Mouse (Mus musculus) heart, adult 2 months (tissue): ENCODE data around the gene Grap2. TPM values are rescaled to one million over a fixed set of nuclear protein-coding genes. Genes with fewer than 3 reads are reported as not detected.
A peak's percentile ranks its signal among the peaks of the same experiment; 100 is the strongest.

Source experiments
- DNase-seq, 2 experiments: peaks; one replicate each; pipeline ENCODE4 v3.0.0; 2021
- H3K27ac ChIP-seq: fragments of 200-600 bp; 2 replicates; pipeline ENCODE4 v1.8.1; 2022
- H3K27me3 ChIP-seq: fragments of 200-500 bp; 2 replicates; pipeline ENCODE4 v1.6.1; 2012; ENCODE audit warnings: mild to moderate bottlenecking, low read length, inconsistent platforms, mixed read lengths; ENCODE audit not compliant: control insufficient read depth, insufficient read depth
- H3K36me3 ChIP-seq: fragments of 200-500 bp; 2 replicates; pipeline ENCODE4 v1.6.1; 2012; ENCODE audit warnings: low read length, inconsistent platforms; ENCODE audit not compliant: control insufficient read depth, insufficient read depth
- H3K4me1 ChIP-seq: fragments of 200-500 bp; 2 replicates; pipeline ENCODE4 v1.6.1; 2011; ENCODE audit warnings: low read length; ENCODE audit not compliant: control insufficient read depth, insufficient read depth
- H3K4me3 ChIP-seq: fragments of 200-600 bp; 2 replicates; pipeline ENCODE4 v1.8.1; 2022
- H3K79me2 ChIP-seq: fragments of 200-500 bp; replicated peaks from 2 replicates; pipeline ENCODE4 v1.6.1; 2012; ENCODE audit warnings: mild to moderate bottlenecking, inconsistent platforms, low read length, moderate library complexity, mixed read lengths; ENCODE audit not compliant: control insufficient read depth, insufficient read depth
- H3K9ac ChIP-seq: fragments of 200-500 bp; 2 replicates; pipeline ENCODE4 v1.6.1; 2012; ENCODE audit warnings: low read depth, mild to moderate bottlenecking, control low read depth, inconsistent platforms, low read length, mixed read lengths
- CTCF ChIP-seq: fragments of 200-600 bp; IDR thresholded peaks from 2 replicates; pipeline ENCODE4 v1.8.1; 2022; ENCODE audit warnings: antibody characterized with exemption, mild to moderate bottlenecking, moderate library complexity
- EP300 ChIP-seq: fragments of 200-500 bp; IDR thresholded peaks from 2 replicates; pipeline ENCODE4 v1.6.1; 2011; ENCODE audit warnings: low read depth, low read length, control low read depth; ENCODE audit not compliant: insufficient read depth
- POLR2A ChIP-seq: fragments of 200-500 bp; IDR thresholded peaks from 2 replicates; pipeline ENCODE4 v1.6.1; 2011; ENCODE audit warnings: mild to moderate bottlenecking, low read depth, low read length, control low read depth; ENCODE audit not compliant: insufficient read depth
- WGBS: fragments of 180-500 bp; shearing (Covaris S2); methylation state at CpG from one replicate; pipeline ENCODE4 v1.1.7; 2018; 5-methylcytosine and 5-hydroxymethylcytosine counted together
- intact Hi-C: fragments of 180-260 bp; cut with DNase I; formaldehyde crosslinking; loops from one replicate; pipeline ENCODE4 v1.15.1; 2025
- polyA plus RNA-seq: library from polyadenylated mRNA; depleted of rRNA; stranded (reverse); fragments of >200 nt; gene quantifications from 2 replicates; pipeline ENCODE4 v1.2.3, GENCODE M21; 2012
- total RNA-seq, 2 experiments: library from RNA; stranded (reverse); gene quantifications; 2 replicates each; pipeline ENCODE4 v1.2.3; 2021

Grap2 gene
- total and polyA plus RNA-seq, 3 experiments: 0.47 to 1.6 (median 1.3) TPM

DNA sequence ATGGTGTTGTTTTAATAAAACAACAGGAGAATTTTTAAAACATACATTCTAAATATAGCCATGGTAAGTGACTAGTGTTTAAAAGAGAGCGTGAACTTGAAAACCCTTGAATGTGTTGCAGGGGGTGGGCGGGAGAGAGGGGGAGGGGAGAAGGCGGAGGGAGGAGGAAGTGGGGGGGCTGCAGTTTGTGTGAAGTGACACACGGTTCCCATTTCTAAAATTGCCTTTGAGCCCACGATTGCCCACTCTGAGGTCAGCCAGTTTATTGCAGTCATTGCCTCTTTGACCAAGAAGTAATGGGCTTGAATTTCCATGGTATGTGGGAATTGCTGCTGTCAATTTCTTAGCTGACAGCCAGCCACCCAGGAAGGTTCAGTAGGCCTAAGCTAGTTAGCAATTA lies 41.5 kb downstream of the Grap2 start:
- TF ChIP-seq CTCF: no peak
- TF ChIP-seq EP300: no peak
- no peak for TF ChIP-seq POLR2A
- Histone ChIP-seq H3K27ac (no peak overlapping the region), H3K4me3 (no peak overlapping the region), H3K4me1 (no peaks in the 10 kb centered on the region), H3K9ac (no peak overlapping the region), H3K36me3 (no peaks in the 10 kb centered on the region), H3K27me3 (no peaks in the 10 kb centered on the region), H3K79me2 (no peaks in the 10 kb centered on the region)
- WGBS: 69% methylated on average over 5 of the region's 5 CpGs
- DNase-seq: no peak
- intact Hi-C loops: no loop called here

DNA sequence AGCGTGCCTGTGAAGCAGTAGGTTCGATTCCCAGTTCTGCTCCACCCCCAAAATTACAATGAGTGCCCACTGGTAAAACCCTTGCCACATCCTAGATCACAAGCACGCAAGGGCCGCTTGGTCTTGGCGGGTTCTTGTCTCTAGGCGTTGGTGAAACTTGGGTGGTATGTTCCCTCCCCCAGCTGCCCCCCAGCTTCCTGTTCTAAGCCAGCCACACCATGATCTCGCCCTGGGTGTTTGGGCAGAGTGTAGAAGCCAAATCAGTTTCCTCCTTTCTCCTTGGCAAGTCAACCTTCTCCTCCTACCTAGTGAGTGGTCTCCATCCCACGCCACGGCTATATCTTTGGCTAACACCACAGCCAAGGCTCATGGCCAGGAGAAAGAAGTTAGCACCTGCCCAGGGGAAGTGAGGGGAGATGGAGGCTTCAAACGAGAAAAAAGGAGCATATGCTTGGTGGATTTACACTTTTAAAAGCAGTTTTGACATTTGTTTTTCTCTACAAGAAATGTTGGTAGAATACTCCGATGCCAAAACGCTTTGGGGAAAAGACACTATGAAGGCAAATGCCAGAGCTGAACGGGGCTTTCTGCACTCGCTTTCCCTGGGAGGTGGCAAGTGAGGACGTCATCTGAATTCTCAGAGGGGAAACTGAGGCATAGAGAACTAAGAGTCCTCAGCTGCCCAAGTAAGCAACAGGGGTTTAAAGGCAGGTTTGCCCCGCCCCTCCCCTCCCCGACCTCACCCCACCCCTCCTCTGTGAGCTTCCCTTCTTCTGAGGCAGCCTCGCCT lies 42.3 kb downstream of the Grap2 start:
- H3K4me3 ChIP-seq: no peak overlapping the region
- intact Hi-C loops: no loop called here
- H3K36me3 ChIP-seq: no peaks in the 10 kb centered on the region
- no peaks in the 10 kb centered on the region for H3K79me2 ChIP-seq
- H3K9ac ChIP-seq: no peak overlapping the region
- WGBS: 68% methylated on average over 18 of the region's 18 CpGs
- no peaks in the 10 kb centered on the region for H3K4me1 ChIP-seq
- DNase-seq: peak in 1 of 2 experiments; percentile 39
- TF ChIP-seq EP300 (no peak), CTCF (no peak), POLR2A (no peak)
- no peak overlapping the region for H3K27ac ChIP-seq
- H3K27me3 ChIP-seq: no peaks in the 10 kb centered on the region

DNA sequence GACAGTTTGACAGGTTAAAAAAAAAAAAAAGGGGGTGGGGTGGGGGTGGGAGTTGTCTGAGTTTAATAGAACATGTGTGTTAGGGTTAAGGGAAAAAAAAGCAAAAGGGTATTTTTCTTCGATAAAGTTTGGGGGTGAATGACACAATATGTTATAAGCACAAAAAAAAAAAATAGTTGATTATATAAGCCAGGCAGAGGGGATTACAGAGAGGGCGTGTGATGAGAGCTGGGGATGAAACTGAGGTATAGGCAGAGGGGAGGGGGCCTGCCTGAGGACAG lies 42.8 kb downstream of the Grap2 start:
- H3K36me3 ChIP-seq: no peaks in the 10 kb centered on the region
- no peak overlapping the region for H3K9ac ChIP-seq
- intact Hi-C loops: no loop called here
- TF ChIP-seq CTCF (no peak), EP300 (no peak), POLR2A (no peak)
- WGBS: 48% methylated on average over 2 of the region's 2 CpGs
- H3K4me1 ChIP-seq: no peaks in the 10 kb centered on the region
- H3K4me3 ChIP-seq: no peak overlapping the region
- DNase-seq: no peak
- H3K79me2 ChIP-seq: no peaks in the 10 kb centered on the region
- H3K27me3 ChIP-seq: no peaks in the 10 kb centered on the region
- no peak overlapping the region for H3K27ac ChIP-seq

- DNase-seq: peak in 1 of 2 experiments; percentile 14
- no peaks in the 10 kb centered on the region for H3K4me1 ChIP-seq
- WGBS: 15% methylated on average over 17 of the region's 17 CpGs
- no peaks in the 10 kb centered on the region for H3K27me3 ChIP-seq
- no peaks in the 10 kb centered on the region for H3K36me3 ChIP-seq
- intact Hi-C loops: no loop called here
- no peaks in the 10 kb centered on the region for H3K79me2 ChIP-seq
- H3K4me3 ChIP-seq: no peak overlapping the region
- no peak overlapping the region for H3K9ac ChIP-seq
- no peak overlapping the region for H3K27ac ChIP-seq
- TF ChIP-seq CTCF (no peak), POLR2A (no peak), EP300 (no peak)
Observed at GRCm38 (mm10) chr15:80615636-80616383, 43.4 kb downstream of the Grap2 start.

GRCm38 (mm10) chr15:80617839-80618238 lies 45.4 kb downstream of the Grap2 start:
- H3K4me3 ChIP-seq: no peak overlapping the region
- no peaks in the 10 kb centered on the region for H3K36me3 ChIP-seq
- H3K27ac ChIP-seq: no peak overlapping the region
- intact Hi-C loops: no loop called here
- no peak for DNase-seq
- 67% methylated on average over 2 of the region's 2 CpGs for WGBS
- H3K9ac ChIP-seq: no peak overlapping the region
- peak; percentile 30 for TF ChIP-seq CTCF
- TF ChIP-seq EP300: no peak
- no peaks in the 10 kb centered on the region for H3K4me1 ChIP-seq
- H3K79me2 ChIP-seq: no peaks in the 10 kb centered on the region
- H3K27me3 ChIP-seq: no peaks in the 10 kb centered on the region

GRCm38 (mm10) chr15:80619166-80619565 lies 46.8 kb downstream of the Grap2 start:
- no peak for DNase-seq
- no peak overlapping the region for H3K9ac ChIP-seq
- no peaks in the 10 kb centered on the region for H3K36me3 ChIP-seq
- H3K79me2 ChIP-seq: no peaks in the 10 kb centered on the region
- no peaks in the 10 kb centered on the region for H3K27me3 ChIP-seq
- TF ChIP-seq POLR2A (no peak), CTCF (no peak), EP300 (no peak)
- H3K27ac ChIP-seq: no peak overlapping the region
- H3K4me1 ChIP-seq: no peaks in the 10 kb centered on the region
- intact Hi-C loops: no loop called here
- WGBS: 91% methylated on average over 5 of the region's 5 CpGs
- H3K4me3 ChIP-seq: no peak overlapping the region
